Mouse (Mus musculus) lung, postnatal 0 days (tissue): ENCODE measurements at regions not wholly inside any gene's neighbourhood (a gene's known extent, or its start where the extent isn't known, plus 50 kb on each side); places are given as distances from the start of the nearest gene placed in this dataset.

Experiments used
- ATAC-seq: fragments of 200-750 bp; cut with Nextera tagmentation; 2 replicates; pipeline ENCODE4 v1.8.0; 2017; ENCODE audit warnings: moderate library complexity
- DNase-seq: peaks from one replicate; pipeline ENCODE4 v3.0.0-alpha.2; 2016; ENCODE audit warnings: low spot score
- H3K27ac ChIP-seq: fragments of 300-500 bp; sonication (generic); 2 replicates; pipeline ENCODE4 v1.5.1; 2014; ENCODE audit warnings: antibody characterized with exemption, mild to moderate bottlenecking, low read length, mixed read lengths
- H3K27me3 ChIP-seq: fragments of 300-500 bp; sonication (generic); replicated peaks from 2 replicates; pipeline ENCODE4 v1.6.1; 2014; ENCODE audit warnings: low read length, mixed read lengths; ENCODE audit not compliant: insufficient read depth
- H3K36me3 ChIP-seq: fragments of 300-500 bp; sonication (generic); 2 replicates; pipeline ENCODE4 v1.6.1; 2014; ENCODE audit warnings: low read length, mixed read lengths; ENCODE audit not compliant: insufficient read depth
- H3K4me1 ChIP-seq: fragments of 300-500 bp; sonication (generic); 2 replicates; pipeline ENCODE4 v1.6.1; 2014; ENCODE audit warnings: antibody characterized with exemption, low read depth, low read length, mixed read lengths; ENCODE audit not compliant: insufficient read depth
- H3K4me2 ChIP-seq: fragments of 300-500 bp; sonication (generic); replicated peaks from 2 replicates; pipeline ENCODE4 v1.6.1; 2014; ENCODE audit warnings: low read depth, mild to moderate bottlenecking, low read length, moderate library complexity, mixed read lengths
- H3K4me3 ChIP-seq: fragments of 300-500 bp; sonication (generic); 2 replicates; pipeline ENCODE4 v1.5.1; 2014; ENCODE audit warnings: low read depth, low read length
- H3K9ac ChIP-seq: fragments of 300-500 bp; sonication (generic); replicated peaks from 2 replicates; pipeline ENCODE4 v1.6.1; 2014; ENCODE audit warnings: low read depth, mild to moderate bottlenecking
- H3K9me3 ChIP-seq: fragments of 300-500 bp; sonication (generic); 2 replicates; pipeline ENCODE4 v1.6.1; 2016; ENCODE audit warnings: low read length, mixed read lengths
- CTCF ChIP-seq: IDR thresholded peaks from 2 replicates; pipeline ENCODE4 v1.5.1; 2016; ENCODE audit warnings: antibody characterized with exemption, mild to moderate bottlenecking
- EP300 ChIP-seq: IDR thresholded peaks from 2 replicates; pipeline ENCODE4 v1.6.1; 2016; ENCODE audit warnings: antibody characterized with exemption, mild to moderate bottlenecking, control low read depth
- WGBS: fragments of 180-500 bp; shearing (Covaris S2); extraction: QIAGEN DNeasy Blood & Tissue Kit; methylation state at CpG from one replicate; pipeline ENCODE4 v1.1.7; 2014; 5-methylcytosine and 5-hydroxymethylcytosine counted together

GRCm38 (mm10) chr17:75907085-75907484 lies 355.3 kb upstream of the Fam98a start:
- TF ChIP-seq CTCF (no peak), EP300 (no peak)
- WGBS, result 78% methylated on average over 3 of the region's 3 CpGs
- ATAC-seq (no peak), DNase-seq (no peak)
- Histone ChIP-seq H3K9me3 (no peaks in the 10 kb centered on the region), H3K27ac (no peak overlapping the region), H3K36me3 (no peaks in the 10 kb centered on the region), H3K9ac (no peak overlapping the region), H3K4me3 (no peak overlapping the region), H3K4me1 (no peaks in the 10 kb centered on the region), H3K27me3 (no peaks in the 10 kb centered on the region), H3K4me2 (no peak overlapping the region)

- WGBS, result 73% methylated on average over 3 of the region's 3 CpGs
- H3K27me3 ChIP-seq, result no peaks in the 10 kb centered on the region
- DNase-seq, result no peak
- H3K9me3 ChIP-seq, result no peaks in the 10 kb centered on the region
- H3K36me3 ChIP-seq, result no peaks in the 10 kb centered on the region
- ATAC-seq, result no peak
- no peak overlapping the region for H3K4me3 ChIP-seq
- H3K4me1 ChIP-seq, result no peaks in the 10 kb centered on the region
- H3K27ac ChIP-seq, result no peak overlapping the region
- no peak overlapping the region for H3K4me2 ChIP-seq
- TF ChIP-seq EP300 (no peak), CTCF (no peak)
- no peak overlapping the region for H3K9ac ChIP-seq
Measured at GRCm38 (mm10) chr17:75906643-75907042, 354.9 kb upstream of the Fam98a start.

DNA sequence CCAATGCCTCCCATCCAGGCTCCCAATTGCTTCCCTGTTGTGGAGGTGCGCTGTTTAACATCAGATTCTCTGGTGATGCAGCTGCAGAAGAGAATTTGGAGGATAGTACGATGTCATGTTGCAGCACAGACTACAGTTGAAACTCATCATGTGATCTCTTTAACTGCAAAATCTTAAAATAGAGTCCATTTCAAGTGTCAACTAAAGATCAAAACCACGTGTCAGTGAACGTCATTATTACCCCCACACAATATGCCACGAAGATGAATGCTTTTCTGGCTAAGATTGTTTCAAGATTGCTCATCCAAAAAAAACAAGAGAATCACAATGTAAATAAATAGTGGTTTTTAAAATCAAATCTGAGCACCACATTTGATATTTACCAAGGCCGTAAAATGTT lies 343.7 kb upstream of the Fam98a start:
- ATAC-seq (no peak), DNase-seq (no peak)
- 75% methylated on average over 6 of the region's 6 CpGs for whole genome bisulfite sequencing
- Histone ChIP-seq H3K36me3 (no peaks in the 10 kb centered on the region), H3K27me3 (no peaks in the 10 kb centered on the region), H3K4me3 (no peak overlapping the region), H3K4me2 (no peak overlapping the region), H3K9me3 (no peaks in the 10 kb centered on the region), H3K27ac (no peak overlapping the region), H3K4me1 (peaks cover 3% of the 10 kb centered on the region; the same call in 1 of the 2 replicates), H3K9ac (no peak overlapping the region)
- TF ChIP-seq EP300, result no peak
- TF ChIP-seq CTCF, result no peak

GRCm38 (mm10) chr17:75894934-75895333 lies 343.2 kb upstream of the Fam98a start:
- Histone ChIP-seq H3K4me3 (no peak overlapping the region), H3K27ac (no peak overlapping the region), H3K9me3 (no peaks in the 10 kb centered on the region), H3K36me3 (no peaks in the 10 kb centered on the region), H3K9ac (no peak overlapping the region), H3K27me3 (no peaks in the 10 kb centered on the region), H3K4me2 (no peak overlapping the region), H3K4me1 (peaks cover 3% of the 10 kb centered on the region; the same call in 1 of the 2 replicates)
- DNase-seq, result no peak
- no peak for TF ChIP-seq CTCF
- no peak for TF ChIP-seq EP300
- WGBS, result 69% methylated on average over 4 of the region's 4 CpGs
- ATAC-seq, result no peak

GRCm38 (mm10) chr17:75893559-75893958 lies 341.8 kb upstream of the Fam98a start:
- Histone ChIP-seq H3K9ac (no peak overlapping the region), H3K36me3 (no peaks in the 10 kb centered on the region), H3K4me1 (peaks cover 3% of the 10 kb centered on the region; the same call in 1 of the 2 replicates), H3K9me3 (no peaks in the 10 kb centered on the region), H3K27ac (no peak overlapping the region), H3K4me3 (no peak overlapping the region), H3K27me3 (no peaks in the 10 kb centered on the region), H3K4me2 (no peak overlapping the region)
- TF ChIP-seq CTCF (no peak), EP300 (no peak)
- DNase-seq (no peak), ATAC-seq (no peak)
- 61% methylated on average over 1 of the region's 1 CpGs for WGBS

GRCm38 (mm10) chr17:75892156-75892555 lies 340.4 kb upstream of the Fam98a start:
- 26% methylated on average over 4 of the region's 4 CpGs for WGBS
- H3K27ac ChIP-seq, result no peak overlapping the region
- DNase-seq, result no peak

GRCm38 (mm10) chr17:75891564-75891963 lies 339.8 kb upstream of the Fam98a start:
- Histone ChIP-seq H3K36me3 (no peaks in the 10 kb centered on the region), H3K4me2 (no peak overlapping the region), H3K4me3 (no peak overlapping the region), H3K27me3 (no peaks in the 10 kb centered on the region), H3K9me3 (no peaks in the 10 kb centered on the region), H3K9ac (no peak overlapping the region), H3K27ac (no peak overlapping the region), H3K4me1 (peaks cover 3% of the 10 kb centered on the region; the same call in 1 of the 2 replicates)
- WGBS, result 61% methylated on average over 4 of the region's 4 CpGs
- no peak for ATAC-seq
- no peak for DNase-seq
- TF ChIP-seq CTCF (no peak), EP300 (no peak)

More at GRCm38 (mm10) chr17:75892156-75892555, 340.4 kb upstream of the Fam98a start:
- no peak for ATAC-seq
- Histone ChIP-seq H3K9me3 (no peaks in the 10 kb centered on the region), H3K4me3 (no peak overlapping the region), H3K9ac (no peak overlapping the region), H3K36me3 (no peaks in the 10 kb centered on the region), H3K4me2 (no peak overlapping the region), H3K4me1 (peaks cover 3% of the 10 kb centered on the region; the same call in 1 of the 2 replicates), H3K27me3 (no peaks in the 10 kb centered on the region)
- TF ChIP-seq CTCF (no peak), EP300 (no peak)
